Mouse (Mus musculus): ENCODE results near the gene Olfr1288.

DNA sequence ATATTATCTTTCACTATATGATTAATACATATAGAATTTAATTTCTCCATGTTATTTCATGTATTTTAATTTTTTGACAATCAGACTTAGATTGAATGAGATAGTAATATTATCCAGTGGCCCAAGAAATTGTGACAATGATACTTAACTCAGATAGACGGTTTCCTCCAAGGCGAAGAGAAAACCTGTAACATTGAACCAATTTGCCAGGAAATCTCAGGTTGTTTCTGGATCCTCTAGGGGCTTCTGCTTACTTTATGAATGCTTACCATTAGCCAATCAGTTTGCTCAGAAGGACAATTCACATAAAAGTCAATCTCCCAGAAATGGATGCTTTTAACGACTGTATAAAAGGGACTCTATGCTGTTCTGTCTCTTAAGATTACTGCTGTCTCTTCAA is 23.0 kb downstream of the Olfr1288 start, which contains the start of gene Olfr1291-ps1:
- TF ChIP-seq CTCF (IDR thresholded peaks at IDR 0.05; ENCODE audit: low read depth, low read length), result no peak
- no peak for TF ChIP-seq POLR2A (IDR thresholded peaks at IDR 0.05; ENCODE audit: borderline replicate concordance, low read depth, low read length)

Measured in bone marrow macrophage, adult 2 months (primary cell).